Mouse (Mus musculus) liver, embryonic 14.5 days (tissue): ENCODE measurements around the gene Atic.

Source experiments
- CTCF ChIP-seq: IDR thresholded peaks from 2 replicates; pipeline ENCODE4 v1.5.1; 2016; ENCODE audit warnings: antibody characterized with exemption, low read depth, control low read depth
- EP300 ChIP-seq: IDR thresholded peaks from 2 replicates; pipeline ENCODE4 v1.6.1; 2016; ENCODE audit warnings: antibody characterized with exemption, low read depth

GRCm38 (mm10) chr1:71576837-71577236, 19.9 kb downstream of the Atic start:
- TF ChIP-seq CTCF (no peak), EP300 (no peak)
